Mouse (Mus musculus): ENCODE data around the gene Grid1. TPM values are rescaled to one million over a fixed set of nuclear protein-coding genes. Genes with fewer than 3 reads are reported as not detected.

The Grid1 gene
- total RNA-seq, 2 experiments from 2014 or later = 44.9 to 47.4 TPM

DNA sequence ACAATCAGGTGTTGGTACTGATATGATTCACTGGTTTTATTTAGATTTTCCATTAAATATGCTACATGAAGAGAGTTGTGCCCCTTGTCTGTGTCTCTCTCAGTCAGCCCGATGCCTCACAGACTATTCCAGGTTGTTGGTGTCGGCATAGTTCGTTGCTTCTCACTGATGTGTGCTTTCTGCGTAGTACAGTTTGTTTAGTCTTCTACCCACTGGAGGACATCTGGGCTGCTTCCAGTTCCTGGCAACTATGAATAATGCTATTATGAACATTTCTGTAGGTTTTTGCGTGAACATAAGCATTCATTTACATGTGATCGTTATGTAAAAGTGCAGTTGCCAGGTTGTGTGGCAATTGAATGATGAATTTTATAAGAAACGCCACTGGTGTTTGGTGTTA is 633.8 kb downstream of the Grid1 start:
- peak in 1 of 2 experiments; percentile 46 for DNase-seq (ENCODE audit: low spot score in 2 of 2)
- intact Hi-C loops (cut with DNase I) = no loop called here

- no peak for DNase-seq (ENCODE audit: low spot score in 2 of 2)
- intact Hi-C loops (cut with DNase I) = no loop called here
Measured at GRCm38 (mm10) chr14:35468254-35468653, 648.3 kb downstream of the Grid1 start.

DNA sequence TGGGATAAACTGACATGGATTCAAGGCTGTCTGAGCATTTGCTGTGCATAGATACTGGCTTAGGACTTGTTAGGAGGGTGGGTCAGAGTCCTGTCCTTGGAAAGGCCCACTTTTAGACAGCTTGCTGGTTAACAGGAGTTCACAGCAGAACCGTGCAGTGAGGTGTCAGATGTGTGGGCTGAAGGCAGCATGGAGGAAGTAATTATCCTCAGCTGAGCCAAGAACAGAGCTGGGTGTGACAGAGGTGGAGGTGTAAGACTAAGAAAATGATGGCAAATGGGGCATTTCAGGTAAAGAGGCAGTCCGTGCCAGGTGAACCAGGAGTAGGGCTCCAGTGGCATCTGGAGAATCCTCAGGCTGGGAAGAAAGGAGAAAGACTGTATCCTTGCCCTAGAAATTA is 666.1 kb downstream of the Grid1 start:
- DNase-seq (ENCODE audit: low spot score in 2 of 2) = no peak
- intact Hi-C loops (cut with DNase I) = no loop called here

GRCm38 (mm10) chr14:35502324-35502723 is 682.4 kb downstream of the Grid1 start:
- no peak for DNase-seq (ENCODE audit: low spot score in 2 of 2)
- intact Hi-C loops (cut with DNase I) = no loop called here

- intact Hi-C loops (cut with DNase I) = no loop called here
- DNase-seq (ENCODE audit: low spot score in 2 of 2) = peak in 1 of 2 experiments; percentile 38
Measured at GRCm38 (mm10) chr14:35519402-35519801, 699.5 kb downstream of the Grid1 start.

- intact Hi-C loops (cut with DNase I) = no loop called here
- DNase-seq (ENCODE audit: low spot score in 2 of 2) = no peak
Measured at GRCm38 (mm10) chr14:35538835-35539234, 718.9 kb downstream of the Grid1 start.

DNA sequence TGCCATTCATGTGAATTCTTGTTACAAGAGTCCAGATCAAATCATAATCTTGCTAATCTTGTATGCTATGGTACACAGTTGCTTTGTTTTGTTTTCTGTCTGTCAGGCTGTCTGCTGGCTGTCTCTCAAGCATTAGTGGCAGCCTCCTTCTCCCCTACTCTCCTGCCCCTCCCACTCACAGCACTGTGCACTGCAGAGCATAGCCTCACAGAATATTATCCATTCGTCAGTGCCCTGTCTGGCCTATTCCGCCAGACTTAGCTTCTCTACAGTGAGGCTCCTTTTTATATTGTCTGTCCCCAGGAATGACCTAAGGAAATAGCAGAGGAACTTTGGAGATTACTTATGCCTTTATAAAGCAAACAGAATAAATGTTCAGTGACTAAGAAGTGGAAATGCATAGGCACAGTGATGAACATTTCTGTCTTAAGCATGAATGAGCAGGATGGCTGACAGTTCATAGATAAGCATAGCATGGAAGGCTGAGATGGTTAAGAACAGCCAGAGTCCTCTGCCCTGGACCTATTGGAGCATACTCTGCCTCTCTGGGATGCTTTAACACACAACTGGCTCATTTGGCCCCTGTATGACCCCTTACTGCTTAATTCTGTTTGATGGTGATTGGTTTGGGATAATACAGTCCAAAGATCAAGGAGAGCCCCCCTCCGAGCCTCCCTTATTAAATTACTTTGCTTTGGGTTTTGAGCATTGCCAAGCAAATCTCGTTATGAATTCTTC is 721.5 kb downstream of the Grid1 start:
- intact Hi-C loops (cut with DNase I) = no loop called here

GRCm38 (mm10) chr14:35541992-35542380 is 722.1 kb downstream of the Grid1 start:
- intact Hi-C loops (cut with DNase I) = no loop called here
- DNase-seq (ENCODE audit: low spot score in 2 of 2) = no peak

More for the DNA sequence above, 721.5 kb downstream of the Grid1 start:
- no peak for DNase-seq (ENCODE audit: low spot score in 2 of 2)

DNA sequence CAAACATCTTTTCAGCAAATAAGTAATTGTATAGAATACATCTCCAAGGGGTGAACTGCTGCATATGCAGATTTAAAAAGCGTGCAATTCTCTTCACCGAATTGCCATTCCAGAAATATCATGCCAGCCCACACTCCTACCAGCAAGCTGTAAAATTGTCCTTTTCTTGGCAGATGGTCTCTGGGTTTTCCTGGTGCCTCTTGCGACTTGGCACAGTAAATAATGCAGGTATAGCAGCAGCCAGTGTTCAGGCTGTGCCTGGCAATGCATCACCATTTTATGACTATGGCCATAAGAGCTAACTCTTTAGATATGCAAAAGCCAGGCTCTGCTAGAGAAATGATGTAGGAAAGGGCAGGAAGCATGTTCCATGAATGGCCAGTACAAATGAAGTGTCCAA is 734.4 kb downstream of the Grid1 start:
- DNase-seq (ENCODE audit: low spot score in 2 of 2) = peak; percentile 43 to 46

DNA sequence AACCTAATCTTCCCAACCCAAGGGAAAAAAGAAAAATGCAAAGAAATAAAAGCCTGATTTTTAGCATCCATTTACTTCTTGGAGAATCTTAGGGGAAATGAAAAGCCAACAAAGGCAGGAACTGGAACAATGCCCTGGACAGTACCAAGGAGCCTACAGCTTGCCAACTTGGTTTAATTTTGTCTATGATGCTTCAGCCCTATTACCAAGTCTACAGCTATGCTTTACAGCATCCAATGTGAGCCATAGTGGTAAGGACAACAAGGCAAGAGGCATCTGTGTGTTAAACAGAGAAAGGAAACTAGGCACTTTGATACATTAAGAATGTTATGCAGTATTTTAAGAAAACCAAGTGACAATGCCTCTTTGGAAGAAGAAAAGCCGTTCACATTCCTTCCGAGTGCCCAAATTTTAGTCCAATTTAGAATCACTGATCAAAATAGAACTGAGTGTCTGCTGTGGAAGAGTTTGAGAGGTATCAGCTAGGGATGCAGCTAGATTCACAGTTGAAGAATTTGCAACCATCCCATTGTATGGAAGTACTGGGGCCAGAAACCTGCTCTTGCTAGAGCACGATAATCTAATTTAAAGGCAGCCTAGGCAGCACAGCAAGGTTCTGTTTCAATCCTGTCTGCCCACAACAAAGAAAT is 741.5 kb downstream of the Grid1 start:
- intact Hi-C loops (cut with DNase I) = no loop called here
- DNase-seq (ENCODE audit: low spot score in 2 of 2) = peak in 1 of 2 experiments; percentile 27

More for the DNA sequence above, 734.4 kb downstream of the Grid1 start:
- intact Hi-C loops (cut with DNase I) = no loop called here

- intact Hi-C loops (cut with DNase I) = no loop called here
- DNase-seq (ENCODE audit: low spot score in 2 of 2) = peak in 1 of 2 experiments; percentile 13
Measured at GRCm38 (mm10) chr14:35572991-35573502, 753.1 kb downstream of the Grid1 start.

- intact Hi-C loops (cut with DNase I) = no loop called here
- DNase-seq (ENCODE audit: low spot score in 2 of 2) = no peak
Measured at GRCm38 (mm10) chr14:35574489-35574888, 754.6 kb downstream of the Grid1 start.

DNA sequence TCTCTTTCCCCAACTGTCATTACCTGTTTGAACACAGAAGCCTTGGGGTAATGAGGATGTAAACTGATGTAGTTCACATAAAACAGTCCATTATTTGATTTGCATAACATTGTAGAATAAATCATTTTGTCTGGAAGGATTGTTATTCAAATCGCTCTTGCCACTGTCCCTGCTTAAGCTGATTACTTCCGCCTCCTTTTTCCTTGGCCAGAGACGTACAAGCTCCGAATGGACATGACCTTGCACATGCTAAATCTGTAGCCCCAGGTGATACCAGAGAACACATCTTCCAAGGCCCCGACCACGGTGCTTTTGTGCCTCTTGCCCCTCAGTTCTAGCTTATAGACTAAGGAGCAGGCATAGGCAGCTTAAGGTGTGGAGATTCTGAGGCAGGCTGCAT is 755.4 kb downstream of the Grid1 start:
- intact Hi-C loops (cut with DNase I) = no loop called here

DNA sequence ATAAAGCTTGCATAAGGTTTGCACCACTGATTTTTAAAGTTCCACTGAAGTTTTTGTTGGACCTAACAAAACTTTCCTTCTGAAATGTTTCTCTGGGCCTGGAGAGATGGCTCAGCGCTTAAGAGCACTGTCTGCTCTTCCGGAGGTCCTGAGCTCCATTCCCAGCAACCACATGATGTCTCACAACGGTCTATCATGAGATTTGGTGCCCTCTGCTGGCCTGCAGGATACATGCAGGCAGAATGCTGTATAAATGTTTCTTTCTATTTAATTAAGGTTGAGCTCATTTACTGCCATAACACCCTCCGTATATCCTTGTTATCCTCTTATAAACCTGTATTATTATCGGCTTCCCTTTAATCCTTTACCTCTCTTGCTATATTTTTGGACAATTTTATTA is 805.8 kb downstream of the Grid1 start:
- intact Hi-C loops (cut with DNase I) = no loop called here
- DNase-seq (ENCODE audit: low spot score in 2 of 2) = no peak

More for the DNA sequence above, 755.4 kb downstream of the Grid1 start:
- DNase-seq (ENCODE audit: low spot score in 2 of 2) = no peak

Small RNA genes lying within 50 kb of the gene (microRNA-seq; reads per million reads assigned to microRNA genes)
- 570 to 933 reads per million in 2 experiments for gene Mir346

Other genes starting within 250 kb of the Grid1 start
- gene Ldb3, start 231.4 kb upstream of the Grid1 start, total RNA-seq (2021) = 1 to 10 TPM; 1.3 to 1.6 TPM
- not detected for gene Opn4, start 220.0 kb upstream of the Grid1 start, total RNA-seq (2021)
- gene Wapl, start 146.2 kb upstream of the Grid1 start, total RNA-seq (2021) = 10 to 100 TPM; 34.8 to 35.6 TPM